Mouse (Mus musculus): ENCODE measurements around the gene Acsbg1. TPM values are rescaled to one million over a fixed set of nuclear protein-coding genes. Genes with fewer than 3 reads are reported as not detected.

Gene Acsbg1
- polyA plus RNA-seq (2014; fragmentation: Illumina TruSeq; extraction: RNeasy Lipid Tissue Mini Kit (QIAGEN cat#74804); ENCODE audit: low read depth, low replicate concordance) = 15.5 TPM

GRCm38 (mm10) chr9:54661605-54662377 is at the start of gene Acsbg1:
Gene Acsbg1, minus strand, starts transcription at chr9:54661870.

GRCm38 (mm10) chr9:54698318-54699086 is 36.8 kb upstream of the Acsbg1 start, which contains the start of gene Dnaja4:
Gene Dnaja4, plus strand, starts transcription at chr9:54698873.

GRCm38 (mm10) chr9:54586199-54587061 is 75.2 kb downstream of the Acsbg1 start, which contains the start of gene Idh3a:
Gene Idh3a, plus strand, starts transcription at chr9:54586334.

GRCm38 (mm10) chr9:54559771-54560471 is 101.7 kb downstream of the Acsbg1 start, which contains the start of gene Cib2:
Gene Cib2, minus strand, starts transcription at chr9:54560218.

Other genes starting within 250 kb of the Acsbg1 start
- 38.2 TPM for gene Dmxl2, start 160.2 kb downstream of the Acsbg1 start, polyA plus RNA-seq (2014; fragmentation: Illumina TruSeq; extraction: RNeasy Lipid Tissue Mini Kit (QIAGEN cat#74804); ENCODE audit: low read depth, low replicate concordance)
- 1.8 TPM for gene Sh2d7, start 122.9 kb downstream of the Acsbg1 start, polyA plus RNA-seq (2014; fragmentation: Illumina TruSeq; extraction: RNeasy Lipid Tissue Mini Kit (QIAGEN cat#74804); ENCODE audit: low read depth, low replicate concordance)
- 0.53 TPM for gene Cib2, start 101.7 kb downstream of the Acsbg1 start, polyA plus RNA-seq (2014; fragmentation: Illumina TruSeq; extraction: RNeasy Lipid Tissue Mini Kit (QIAGEN cat#74804); ENCODE audit: low read depth, low replicate concordance)
- 37.0 TPM for gene Idh3a, start 75.5 kb downstream of the Acsbg1 start, polyA plus RNA-seq (2014; fragmentation: Illumina TruSeq; extraction: RNeasy Lipid Tissue Mini Kit (QIAGEN cat#74804); ENCODE audit: low read depth, low replicate concordance)
- 340 TPM for gene Dnaja4, start 37.0 kb upstream of the Acsbg1 start, polyA plus RNA-seq (2014; fragmentation: Illumina TruSeq; extraction: RNeasy Lipid Tissue Mini Kit (QIAGEN cat#74804); ENCODE audit: low read depth, low replicate concordance)
- gene Wdr61, start 72.6 kb upstream of the Acsbg1 start, polyA plus RNA-seq (2014; fragmentation: Illumina TruSeq; extraction: RNeasy Lipid Tissue Mini Kit (QIAGEN cat#74804); ENCODE audit: low read depth, low replicate concordance) = 49.8 TPM
- gene Crabp1, start 102.9 kb upstream of the Acsbg1 start, polyA plus RNA-seq (2014; fragmentation: Illumina TruSeq; extraction: RNeasy Lipid Tissue Mini Kit (QIAGEN cat#74804); ENCODE audit: low read depth, low replicate concordance) = 0.77 TPM
- gene Ireb2, start 201.9 kb upstream of the Acsbg1 start, polyA plus RNA-seq (2014; fragmentation: Illumina TruSeq; extraction: RNeasy Lipid Tissue Mini Kit (QIAGEN cat#74804); ENCODE audit: low read depth, low replicate concordance) = 130 TPM

All from testis, adult 10 weeks (tissue).